Mouse (Mus musculus) thymus, postnatal 25 days (tissue): Measurements from ENCODE around the gene Hoxb7.

Experiments used
- DNase-seq: peaks from one replicate; pipeline ENCODE4 v3.0.0; 2022

The Hoxb7 gene

DNA sequence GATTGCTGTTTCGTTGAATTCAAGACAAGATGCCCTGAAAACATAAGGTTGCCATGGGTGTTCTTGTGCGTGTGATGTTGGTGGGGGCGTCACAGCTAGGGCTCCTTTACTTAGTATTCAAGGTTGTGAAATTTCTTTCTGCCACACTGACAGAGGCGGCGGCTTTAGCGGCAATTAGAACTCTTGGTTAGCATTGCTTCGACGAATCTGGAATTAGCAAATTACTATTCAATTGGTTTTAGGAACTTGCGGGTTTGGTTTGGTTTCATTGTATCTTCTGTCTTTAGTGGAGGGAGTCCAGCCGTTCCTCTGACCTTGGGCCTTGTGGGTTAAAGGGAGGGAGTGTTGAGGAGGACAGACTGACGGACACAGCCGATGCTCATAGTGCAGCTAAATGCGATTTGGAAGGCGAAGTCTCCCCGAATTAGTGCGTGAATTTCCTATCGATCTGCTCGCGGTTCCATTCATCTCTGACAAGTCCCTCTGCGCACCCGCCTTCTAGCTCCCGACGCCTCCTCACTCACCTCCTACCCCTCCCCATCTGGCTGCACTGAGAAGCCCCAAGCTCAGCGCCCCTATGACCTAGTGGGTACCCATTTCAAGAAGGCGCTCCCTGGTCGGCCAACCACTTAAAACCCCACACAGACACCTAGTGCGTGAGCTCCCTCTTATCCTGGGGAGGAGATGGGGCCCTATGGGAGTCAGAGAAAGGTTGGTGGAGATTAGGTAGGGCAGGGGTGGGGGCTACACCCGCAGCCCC lies 31.4 kb downstream of the Hoxb7 start, which contains the start of gene Hoxb4:
TSS of gene Hoxb4 (plus strand) at position 660 of the 760 bp plus-strand sequence.
- no peak for DNase-seq

- peak; percentile 54 for DNase-seq
Observed at GRCm38 (mm10) chr11:96318368-96319070, 32.1 kb downstream of the Hoxb7 start.

GRCm38 (mm10) chr11:96319071-96319902 lies 32.9 kb downstream of the Hoxb7 start:
- no peak for DNase-seq

DNA sequence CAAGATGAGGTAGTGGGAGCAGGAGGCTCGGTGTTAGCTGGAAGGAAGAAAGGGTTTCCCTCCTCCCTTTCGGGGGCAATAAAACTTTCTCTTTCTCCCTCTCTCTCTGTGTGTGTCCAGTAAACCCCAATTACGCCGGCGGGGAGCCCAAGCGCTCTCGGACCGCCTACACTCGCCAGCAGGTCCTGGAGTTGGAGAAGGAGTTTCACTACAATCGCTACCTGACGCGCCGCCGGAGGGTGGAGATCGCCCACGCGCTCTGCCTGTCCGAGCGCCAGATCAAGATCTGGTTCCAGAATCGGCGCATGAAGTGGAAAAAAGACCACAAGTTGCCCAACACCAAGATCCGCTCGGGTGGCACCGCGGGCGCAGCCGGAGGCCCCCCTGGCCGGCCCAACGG lies 33.5 kb downstream of the Hoxb7 start:
- no peak for DNase-seq

DNA sequence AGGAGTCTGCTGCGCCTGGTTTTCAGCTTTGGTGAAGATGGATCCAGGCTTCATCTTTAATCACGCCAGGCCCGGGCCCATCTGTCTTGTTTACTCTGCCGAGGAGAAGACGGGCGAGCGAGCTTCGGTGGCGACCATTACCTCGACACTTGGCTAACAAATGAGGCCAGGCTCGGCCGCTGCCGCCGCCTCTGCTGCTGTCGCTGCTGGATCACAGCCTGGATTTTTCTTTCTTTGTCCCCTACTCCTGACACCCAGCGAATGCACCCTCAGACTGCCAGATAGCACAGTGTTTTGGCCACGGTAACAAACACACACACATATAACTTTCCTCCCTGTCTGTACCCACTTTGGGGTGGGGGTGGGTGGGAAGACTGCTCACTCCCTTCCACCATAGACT lies 34.3 kb downstream of the Hoxb7 start:
- no peak for DNase-seq

GRCm38 (mm10) chr11:96321846-96322245 lies 35.4 kb downstream of the Hoxb7 start:
- no peak for DNase-seq

- DNase-seq: no peak
Observed at GRCm38 (mm10) chr11:96322738-96323137, 36.3 kb downstream of the Hoxb7 start.

GRCm38 (mm10) chr11:96323154-96323553 lies 36.7 kb downstream of the Hoxb7 start, which contains the start of gene Hoxb3:
Hoxb3 (plus strand) TSS chr11:96323326.
- DNase-seq: no peak

- no peak for DNase-seq
Observed at GRCm38 (mm10) chr11:96324125-96324524, 37.7 kb downstream of the Hoxb7 start.

DNA sequence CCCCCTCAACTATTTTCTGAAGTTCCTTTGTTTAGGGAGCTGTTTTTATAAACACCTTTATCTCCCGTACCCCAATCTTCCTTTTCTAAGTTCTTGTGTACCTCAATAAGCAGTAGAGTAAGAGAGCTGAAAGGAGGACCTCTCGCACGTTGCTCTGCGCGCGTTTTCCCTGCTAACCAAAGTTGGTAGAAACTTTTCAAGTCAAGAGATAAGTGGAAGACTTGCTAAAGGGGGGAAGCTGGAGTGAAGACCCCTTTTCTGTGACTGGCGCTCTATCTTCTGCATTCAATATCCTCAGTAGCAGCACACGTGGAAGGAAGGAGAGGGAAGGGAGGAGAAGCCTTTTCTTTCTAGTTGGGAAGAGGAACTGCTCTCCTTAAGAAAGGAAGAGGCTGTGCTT lies 38.5 kb downstream of the Hoxb7 start:
- DNase-seq: no peak

- no peak for DNase-seq
Observed at GRCm38 (mm10) chr11:96325747-96326212, 39.4 kb downstream of the Hoxb7 start.

DNA sequence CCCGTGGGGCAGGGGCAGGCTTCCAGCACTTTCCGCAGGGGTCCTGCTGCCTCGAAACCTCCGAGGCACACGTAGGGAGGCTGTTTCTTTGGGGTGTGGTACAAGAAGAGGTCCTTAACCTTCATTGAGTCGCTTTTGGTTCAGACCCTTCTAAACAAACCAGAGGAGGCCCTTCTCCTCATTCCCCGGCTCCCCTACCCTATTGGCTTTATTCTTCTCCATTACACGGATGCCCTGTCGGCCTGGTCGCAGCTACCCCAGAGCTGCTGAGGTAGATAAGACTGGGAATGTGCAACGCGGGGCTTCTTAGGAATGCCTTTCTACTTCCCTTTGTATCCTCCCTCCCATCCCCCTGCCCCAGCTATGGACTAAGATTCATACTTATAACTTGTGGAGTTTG lies 40.3 kb downstream of the Hoxb7 start:
- DNase-seq: no peak

DNA sequence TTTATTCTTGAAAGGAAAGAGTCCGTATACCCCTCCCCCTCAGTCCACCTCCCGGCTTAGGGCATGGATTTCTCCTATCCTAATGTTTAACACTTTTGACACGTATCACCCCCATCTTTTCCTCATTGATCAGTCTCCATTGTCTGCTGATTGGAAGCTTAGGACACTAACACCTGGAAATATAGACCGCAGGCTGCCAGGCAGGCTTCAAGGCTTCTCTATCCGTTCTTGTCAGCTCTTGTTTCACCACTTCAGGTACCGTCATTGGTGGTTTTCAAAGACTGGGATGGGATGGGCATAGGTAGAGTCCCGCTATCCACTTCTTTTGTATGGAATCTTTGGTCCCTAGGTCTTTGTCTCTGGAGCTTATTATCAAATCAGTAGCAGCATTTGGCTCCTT lies 40.7 kb downstream of the Hoxb7 start:
- DNase-seq: no peak

DNA sequence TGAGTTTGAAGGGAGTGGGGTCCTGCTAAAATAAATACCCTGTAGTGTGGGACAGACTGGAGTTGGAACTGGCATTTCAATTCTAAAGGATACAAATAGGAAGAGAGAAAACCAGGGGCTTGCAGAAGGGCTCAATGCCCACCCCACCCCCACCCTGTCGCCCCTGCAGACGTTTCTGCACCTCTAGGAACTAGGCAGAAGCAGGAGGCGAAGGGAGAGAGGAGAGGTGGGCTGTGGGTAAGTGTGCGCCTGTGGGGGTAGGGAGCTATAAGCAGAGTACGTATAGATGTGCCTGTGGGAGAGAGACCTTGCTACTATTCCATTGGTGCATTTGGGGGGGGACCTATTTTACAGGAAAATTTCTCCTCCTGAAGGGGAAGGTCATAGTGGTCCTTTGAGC lies 41.3 kb downstream of the Hoxb7 start:
- no peak for DNase-seq

- DNase-seq: no peak
Observed at GRCm38 (mm10) chr11:96328605-96329004, 42.2 kb downstream of the Hoxb7 start.

DNA sequence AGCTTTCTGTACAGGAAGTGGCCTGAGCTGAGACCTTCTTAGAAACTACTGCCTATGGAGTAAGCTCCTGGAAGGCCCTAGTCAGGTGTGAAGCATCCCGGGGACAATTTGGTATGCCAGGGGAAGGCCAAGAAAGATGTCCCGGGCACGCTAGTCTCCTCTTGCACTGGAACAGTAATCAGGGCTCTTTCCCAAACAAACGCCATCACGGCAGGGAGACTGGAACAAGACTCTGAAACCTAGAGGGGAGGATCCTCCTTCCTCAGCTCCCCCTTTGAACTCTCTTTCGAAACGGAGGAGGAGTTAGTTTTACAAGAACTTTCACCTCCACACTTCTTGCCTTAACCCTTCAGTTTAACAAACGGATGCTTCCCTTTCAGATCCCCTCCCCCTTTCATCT lies 45.7 kb downstream of the Hoxb7 start:
- DNase-seq: no peak

GRCm38 (mm10) chr11:96332618-96333032 lies 46.2 kb downstream of the Hoxb7 start:
- no peak for DNase-seq

- DNase-seq: no peak
Observed at GRCm38 (mm10) chr11:96333241-96334001, 47.0 kb downstream of the Hoxb7 start.

GRCm38 (mm10) chr11:96334002-96334364 lies 47.6 kb downstream of the Hoxb7 start:
- no peak for DNase-seq

- no peak for DNase-seq
Observed at GRCm38 (mm10) chr11:96334998-96335397, 48.6 kb downstream of the Hoxb7 start.

DNA sequence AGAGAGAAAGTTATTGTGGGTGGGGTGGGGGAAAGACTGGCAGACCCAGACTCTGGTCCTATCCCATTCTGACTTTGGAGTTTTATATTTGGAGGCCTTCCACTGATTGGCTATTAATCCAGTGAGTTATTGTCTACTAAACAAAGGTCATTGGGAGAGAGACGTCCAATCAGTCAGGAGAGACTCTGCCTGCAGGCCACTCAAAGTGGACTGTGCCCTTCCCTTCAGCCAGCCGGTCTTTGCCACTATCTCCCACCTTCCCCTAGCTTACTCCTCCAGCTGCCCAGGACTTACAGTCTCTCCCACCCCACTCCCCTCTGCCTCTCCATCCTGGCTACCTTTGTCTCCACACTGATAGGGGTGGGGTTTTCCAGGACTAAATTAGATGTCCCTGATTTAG lies 50.2 kb downstream of the Hoxb7 start:
- DNase-seq: no peak

DNA sequence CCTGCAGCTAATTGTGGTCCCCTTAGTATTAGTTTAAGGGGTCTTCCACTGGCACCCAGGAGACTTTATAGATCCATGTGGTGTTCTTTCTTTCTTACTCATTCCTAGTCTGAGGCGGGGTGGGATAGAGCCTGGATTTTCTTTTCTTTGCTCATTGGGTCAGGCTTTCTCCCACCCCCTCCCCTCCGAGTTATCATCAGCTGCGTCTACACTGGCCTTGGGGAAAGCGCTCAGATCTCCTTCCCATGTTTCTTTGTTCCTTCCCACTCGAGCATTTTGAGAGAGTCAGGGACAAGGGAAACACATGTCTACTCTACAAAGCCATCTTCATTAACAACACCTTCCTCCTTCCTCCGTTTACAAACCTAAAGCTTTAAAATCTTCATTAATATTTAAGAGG lies 50.6 kb downstream of the Hoxb7 start:
- no peak for DNase-seq
